Mouse (Mus musculus) olfactory bulb, adult 2 months (tissue): ENCODE measurements around the gene Rdx.

Experiments used
- CTCF ChIP-seq: fragments of 200-500 bp; IDR thresholded peaks from 2 replicates; pipeline ENCODE4 v1.5.1; 2012; ENCODE audit warnings: low read depth, mild to moderate bottlenecking, low read length, moderate library complexity; ENCODE audit not compliant: insufficient read depth
- POLR2A ChIP-seq: fragments of 200-500 bp; IDR thresholded peaks from 2 replicates; pipeline ENCODE4 v1.6.1; 2012; ENCODE audit warnings: mild to moderate bottlenecking, low read depth, low read length, moderate library complexity; ENCODE audit not compliant: insufficient read depth

DNA sequence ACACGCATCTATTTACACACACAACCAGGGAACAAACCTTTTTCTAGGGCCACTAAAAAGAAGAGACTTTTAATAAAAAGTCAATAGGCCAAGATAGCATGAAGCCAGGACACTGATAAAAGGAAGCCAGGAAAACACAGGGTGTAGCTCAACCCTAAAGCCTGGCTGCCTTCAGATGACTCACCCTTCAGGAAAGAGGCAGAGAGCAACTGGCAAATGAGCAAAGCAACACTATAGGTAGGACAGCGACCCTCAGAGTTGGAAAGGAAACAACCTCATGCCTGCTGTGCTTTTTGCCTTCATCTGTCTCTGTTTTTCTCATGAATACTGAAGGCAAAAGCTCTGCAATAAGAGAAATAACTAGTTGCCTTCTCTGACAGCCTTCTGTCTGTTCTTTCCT lies 85.8 kb downstream of the Rdx start:
- TF ChIP-seq CTCF (no peak), POLR2A (no peak)
